Mouse (Mus musculus): ENCODE results near the gene Ldb3.
A peak's percentile ranks its signal among the peaks of the same experiment; 100 is the strongest.

The Ldb3 gene

DNA sequence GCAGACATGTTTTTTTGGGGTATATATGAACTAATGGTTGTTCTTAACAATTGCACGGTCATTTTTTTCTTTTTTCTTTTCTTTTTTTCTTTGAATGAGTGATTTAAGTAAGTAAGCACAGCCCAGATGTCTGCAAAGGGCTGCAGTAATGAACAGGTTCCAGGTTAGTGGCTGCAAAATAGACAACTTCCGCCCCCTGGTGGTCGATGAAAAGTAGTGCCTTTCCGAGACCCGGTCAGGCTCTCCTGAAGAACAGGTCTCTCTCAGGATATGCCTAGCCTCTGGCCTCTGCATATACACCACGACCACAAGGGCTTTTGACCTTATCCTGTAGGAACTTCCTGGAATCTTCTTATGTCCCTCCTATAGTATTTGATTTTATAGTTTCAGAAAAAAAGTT lies 18.2 kb downstream of the Ldb3 start:
- no peaks in the 10 kb centered on the region for H3K9me3 ChIP-seq (ENCODE audit: low read length)
- no peaks in the 10 kb centered on the region for H3K36me3 ChIP-seq (ENCODE audit: insufficient read depth, low read length)
- TF ChIP-seq NANOG (IDR thresholded peaks at IDR 0.05; ENCODE audit: borderline replicate concordance, low read length) (no peak), CTCF (conservative IDR thresholded peaks at IDR 0.05; ENCODE audit: low read length) (peak; percentile 53)
- no peak overlapping the region for H3K4me3 ChIP-seq (replicated peaks; ENCODE audit: low read length)
- peaks cover 38% of the 10 kb centered on the region for H3K4me1 ChIP-seq (replicated peaks; ENCODE audit: low read depth, low read length)
- H3K27me3 ChIP-seq (ENCODE audit: insufficient read depth, low read length), result peaks cover 18% of the 10 kb centered on the region

- no peaks in the 10 kb centered on the region for H3K9me3 ChIP-seq (ENCODE audit: low read length)
- peaks cover 18% of the 10 kb centered on the region for H3K27me3 ChIP-seq (ENCODE audit: insufficient read depth, low read length)
- peak overlapping the region; percentile 64 for H3K4me3 ChIP-seq (replicated peaks; ENCODE audit: low read length)
- H3K36me3 ChIP-seq (ENCODE audit: insufficient read depth, low read length), result no peaks in the 10 kb centered on the region
- peaks cover 38% of the 10 kb centered on the region for H3K4me1 ChIP-seq (replicated peaks; ENCODE audit: low read depth, low read length)
- no peak for TF ChIP-seq NANOG (IDR thresholded peaks at IDR 0.05; ENCODE audit: borderline replicate concordance, low read length)
- no peak for TF ChIP-seq CTCF (conservative IDR thresholded peaks at IDR 0.05; ENCODE audit: low read length)
- TF ChIP-seq POU5F1 (IDR thresholded peaks at IDR 0.05; ENCODE audit: borderline replicate concordance, low read length), result no peak
Measured at GRCm38 (mm10) chr14:34569534-34570194, 18.8 kb downstream of the Ldb3 start.

GRCm38 (mm10) chr14:34568626-34569025 lies 19.9 kb downstream of the Ldb3 start:
- H3K27me3 ChIP-seq (ENCODE audit: insufficient read depth, low read length), result peaks cover 18% of the 10 kb centered on the region
- no peak for TF ChIP-seq NANOG (IDR thresholded peaks at IDR 0.05; ENCODE audit: borderline replicate concordance, low read length)
- TF ChIP-seq POU5F1 (IDR thresholded peaks at IDR 0.05; ENCODE audit: borderline replicate concordance, low read length), result no peak
- no peak for TF ChIP-seq CTCF (conservative IDR thresholded peaks at IDR 0.05; ENCODE audit: low read length)

GRCm38 (mm10) chr14:34567697-34568096 lies 20.8 kb downstream of the Ldb3 start:
- no peaks in the 10 kb centered on the region for H3K9me3 ChIP-seq (ENCODE audit: low read length)
- TF ChIP-seq NANOG (IDR thresholded peaks at IDR 0.05; ENCODE audit: borderline replicate concordance, low read length), result no peak
- TF ChIP-seq CTCF (conservative IDR thresholded peaks at IDR 0.05; ENCODE audit: low read length), result no peak
- no peak for TF ChIP-seq POU5F1 (IDR thresholded peaks at IDR 0.05; ENCODE audit: borderline replicate concordance, low read length)
- H3K4me3 ChIP-seq (replicated peaks; ENCODE audit: low read length), result no peak overlapping the region
- H3K4me1 ChIP-seq (replicated peaks; ENCODE audit: low read depth, low read length), result peaks cover 27% of the 10 kb centered on the region
- peaks cover 18% of the 10 kb centered on the region for H3K27me3 ChIP-seq (ENCODE audit: insufficient read depth, low read length)
- H3K36me3 ChIP-seq (ENCODE audit: insufficient read depth, low read length), result no peaks in the 10 kb centered on the region

More at GRCm38 (mm10) chr14:34568626-34569025, 19.9 kb downstream of the Ldb3 start:
- Histone ChIP-seq H3K4me3 (replicated peaks; ENCODE audit: low read length) (no peak overlapping the region), H3K4me1 (replicated peaks; ENCODE audit: low read depth, low read length) (peaks cover 34% of the 10 kb centered on the region), H3K36me3 (ENCODE audit: insufficient read depth, low read length) (no peaks in the 10 kb centered on the region), H3K9me3 (ENCODE audit: low read length) (no peaks in the 10 kb centered on the region)

GRCm38 (mm10) chr14:34566530-34566929 lies 22.0 kb downstream of the Ldb3 start:
- Histone ChIP-seq H3K4me3 (replicated peaks; ENCODE audit: low read length) (no peak overlapping the region), H3K36me3 (ENCODE audit: insufficient read depth, low read length) (no peaks in the 10 kb centered on the region), H3K27me3 (ENCODE audit: insufficient read depth, low read length) (peaks cover 15% of the 10 kb centered on the region), H3K4me1 (replicated peaks; ENCODE audit: low read depth, low read length) (peaks cover 30% of the 10 kb centered on the region), H3K9me3 (ENCODE audit: low read length) (no peaks in the 10 kb centered on the region)
- TF ChIP-seq POU5F1 (IDR thresholded peaks at IDR 0.05; ENCODE audit: borderline replicate concordance, low read length) (no peak), CTCF (conservative IDR thresholded peaks at IDR 0.05; ENCODE audit: low read length) (no peak), NANOG (IDR thresholded peaks at IDR 0.05; ENCODE audit: borderline replicate concordance, low read length) (no peak)

DNA sequence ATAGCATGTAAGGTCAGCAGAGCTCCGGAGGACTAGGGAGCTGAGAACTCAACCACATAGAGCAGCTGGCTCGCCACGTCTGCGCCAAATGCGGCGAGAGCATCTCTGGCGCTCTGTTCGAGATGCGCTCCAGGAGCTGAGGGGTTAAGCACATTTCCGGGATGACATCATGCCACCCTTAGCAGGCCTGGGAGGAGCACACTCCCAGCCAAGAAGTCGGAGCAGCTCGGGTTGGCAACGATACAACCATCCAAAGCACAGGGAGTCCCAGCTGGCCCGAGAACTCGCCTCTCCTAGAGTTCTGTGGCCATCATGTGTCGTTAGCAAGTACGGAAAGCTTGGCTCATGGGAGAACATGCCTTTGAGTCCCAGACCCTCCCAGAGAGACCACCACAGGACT lies 22.8 kb downstream of the Ldb3 start:
- Histone ChIP-seq H3K9me3 (ENCODE audit: low read length) (no peaks in the 10 kb centered on the region), H3K4me1 (replicated peaks; ENCODE audit: low read depth, low read length) (peaks cover 37% of the 10 kb centered on the region), H3K27me3 (ENCODE audit: insufficient read depth, low read length) (peaks cover 15% of the 10 kb centered on the region), H3K4me3 (replicated peaks; ENCODE audit: low read length) (no peak overlapping the region), H3K36me3 (ENCODE audit: insufficient read depth, low read length) (no peaks in the 10 kb centered on the region)
- TF ChIP-seq POU5F1 (IDR thresholded peaks at IDR 0.05; ENCODE audit: borderline replicate concordance, low read length), result no peak
- no peak for TF ChIP-seq CTCF (conservative IDR thresholded peaks at IDR 0.05; ENCODE audit: low read length)
- no peak for TF ChIP-seq NANOG (IDR thresholded peaks at IDR 0.05; ENCODE audit: borderline replicate concordance, low read length)

DNA sequence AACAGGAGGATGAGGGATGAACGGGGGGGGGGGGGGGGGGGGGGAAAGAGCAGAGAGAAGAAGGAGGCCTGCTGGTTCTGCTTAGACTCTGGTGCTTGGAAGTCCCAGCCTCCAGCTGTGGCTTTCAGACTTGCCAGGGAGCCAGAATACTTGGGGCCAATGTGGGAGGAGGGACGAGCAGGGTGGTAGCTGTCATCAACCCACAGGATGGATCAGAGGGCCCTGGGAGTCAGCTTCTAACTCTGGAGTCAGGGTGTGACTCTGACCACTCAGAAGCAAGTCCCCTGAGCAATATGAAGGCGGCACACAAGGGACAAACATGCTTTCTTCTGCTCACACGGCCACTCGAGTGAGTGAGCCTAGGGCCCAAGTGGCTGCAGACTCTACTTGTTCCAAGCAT lies 23.8 kb downstream of the Ldb3 start:
- Histone ChIP-seq H3K36me3 (ENCODE audit: insufficient read depth, low read length) (no peaks in the 10 kb centered on the region), H3K27me3 (ENCODE audit: insufficient read depth, low read length) (peaks cover 17% of the 10 kb centered on the region), H3K4me3 (replicated peaks; ENCODE audit: low read length) (no peak overlapping the region), H3K9me3 (ENCODE audit: low read length) (no peaks in the 10 kb centered on the region), H3K4me1 (replicated peaks; ENCODE audit: low read depth, low read length) (peaks cover 42% of the 10 kb centered on the region)
- TF ChIP-seq NANOG (IDR thresholded peaks at IDR 0.05; ENCODE audit: borderline replicate concordance, low read length) (no peak), POU5F1 (IDR thresholded peaks at IDR 0.05; ENCODE audit: borderline replicate concordance, low read length) (no peak), CTCF (conservative IDR thresholded peaks at IDR 0.05; ENCODE audit: low read length) (no peak)

DNA sequence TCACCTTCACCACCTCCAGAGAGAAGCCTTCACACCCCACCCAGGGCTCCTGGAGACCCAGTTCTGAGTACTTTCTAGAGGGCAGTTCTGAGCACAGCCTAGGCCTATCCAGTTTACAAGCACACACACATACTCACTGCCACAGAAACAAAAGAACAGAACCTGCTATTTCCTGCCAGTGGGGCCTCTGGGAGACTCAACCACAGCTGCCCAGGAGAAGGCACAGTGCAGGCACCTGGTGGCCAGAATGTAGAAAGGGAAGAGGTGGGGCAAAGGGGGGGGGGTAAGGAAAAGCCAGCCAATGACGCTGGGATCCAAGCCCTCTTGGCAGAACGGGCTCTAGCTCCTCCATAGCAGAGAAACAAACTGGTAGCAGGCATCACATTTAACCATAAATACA lies 26.1 kb downstream of the Ldb3 start:
- Histone ChIP-seq H3K36me3 (ENCODE audit: insufficient read depth, low read length) (no peaks in the 10 kb centered on the region), H3K4me1 (replicated peaks; ENCODE audit: low read depth, low read length) (peaks cover 30% of the 10 kb centered on the region), H3K4me3 (replicated peaks; ENCODE audit: low read length) (no peak overlapping the region), H3K27me3 (ENCODE audit: insufficient read depth, low read length) (peaks cover 6% of the 10 kb centered on the region; the same call in 1 of the 2 replicates), H3K9me3 (ENCODE audit: low read length) (no peaks in the 10 kb centered on the region)
- no peak for TF ChIP-seq CTCF (conservative IDR thresholded peaks at IDR 0.05; ENCODE audit: low read length)
- TF ChIP-seq NANOG (IDR thresholded peaks at IDR 0.05; ENCODE audit: borderline replicate concordance, low read length), result no peak
- no peak for TF ChIP-seq POU5F1 (IDR thresholded peaks at IDR 0.05; ENCODE audit: borderline replicate concordance, low read length)

DNA sequence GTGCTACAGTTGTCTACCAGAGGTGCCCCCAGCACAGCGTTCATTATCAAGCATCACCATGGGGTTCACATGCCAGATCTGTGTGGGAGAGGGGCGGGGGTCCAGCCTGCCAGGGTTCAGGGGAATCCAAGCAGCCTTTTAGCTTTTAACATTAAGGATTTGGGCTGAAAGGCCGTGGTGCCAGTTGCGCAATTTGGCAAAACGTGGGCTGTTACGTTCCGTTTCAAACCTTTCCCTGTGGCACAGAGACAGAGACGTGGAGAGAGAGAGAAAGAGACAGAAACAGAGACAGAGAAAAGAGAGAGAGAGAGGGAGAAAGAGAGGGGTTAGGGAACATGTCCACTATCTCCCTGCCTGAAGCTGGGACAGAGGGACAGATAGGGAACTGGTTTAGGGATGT lies 26.8 kb downstream of the Ldb3 start:
- TF ChIP-seq CTCF (conservative IDR thresholded peaks at IDR 0.05; ENCODE audit: low read length), result no peak
- no peak for TF ChIP-seq POU5F1 (IDR thresholded peaks at IDR 0.05; ENCODE audit: borderline replicate concordance, low read length)
- TF ChIP-seq NANOG (IDR thresholded peaks at IDR 0.05; ENCODE audit: borderline replicate concordance, low read length), result no peak
- H3K4me3 ChIP-seq (replicated peaks; ENCODE audit: low read length), result no peak overlapping the region
- no peaks in the 10 kb centered on the region for H3K36me3 ChIP-seq (ENCODE audit: insufficient read depth, low read length)
- peaks cover 30% of the 10 kb centered on the region for H3K4me1 ChIP-seq (replicated peaks; ENCODE audit: low read depth, low read length)
- peaks cover 7% of the 10 kb centered on the region; the same call in 1 of the 2 replicates for H3K27me3 ChIP-seq (ENCODE audit: insufficient read depth, low read length)
- no peaks in the 10 kb centered on the region for H3K9me3 ChIP-seq (ENCODE audit: low read length)
